Mouse (Mus musculus) telencephalon, adult 2 months (tissue): ENCODE data around the gene Syvn1.

Experiments used
- DNase-seq: peaks from one replicate; pipeline ENCODE4 v3.0.0-alpha.2; 2011; ENCODE audit warnings: low read depth, low spot score

Syvn1 gene

GRCm38 (mm10) chr19:6046294-6047153 is at the start of gene Syvn1:
Gene Syvn1, plus strand, starts transcription at chr19:6046576.
- DNase-seq, result peak; percentile 97

GRCm38 (mm10) chr19:5998180-5998579 is 48.2 kb upstream of the Syvn1 start:
- no peak for DNase-seq

- no peak for DNase-seq
These were observed 46.4 kb upstream of the Syvn1 start for GRCm38 (mm10) chr19:5999969-6000368.

GRCm38 (mm10) chr19:6005541-6005940 is 40.8 kb upstream of the Syvn1 start:
- no peak for DNase-seq

GRCm38 (mm10) chr19:6007013-6007412 is 39.4 kb upstream of the Syvn1 start:
- DNase-seq, result no peak

GRCm38 (mm10) chr19:6009137-6009536 is 37.2 kb upstream of the Syvn1 start:
- DNase-seq, result no peak

GRCm38 (mm10) chr19:6013691-6014090 is 32.7 kb upstream of the Syvn1 start:
- DNase-seq, result no peak

- no peak for DNase-seq
These were observed 31.3 kb upstream of the Syvn1 start for GRCm38 (mm10) chr19:6014991-6015510.

GRCm38 (mm10) chr19:6015511-6016315 is 30.7 kb upstream of the Syvn1 start, which contains the start of gene Capn1:
Gene Capn1, minus strand, starts transcription at chr19:6015897.
- no peak for DNase-seq

GRCm38 (mm10) chr19:6016532-6016931 is 29.8 kb upstream of the Syvn1 start:
- DNase-seq, result no peak

GRCm38 (mm10) chr19:6018142-6019089 is 28.0 kb upstream of the Syvn1 start:
- DNase-seq, result peak; percentile 72

- no peak for DNase-seq
These were observed 26.1 kb upstream of the Syvn1 start for GRCm38 (mm10) chr19:6020276-6020675.

- DNase-seq, result no peak
These were observed 23.3 kb upstream of the Syvn1 start for GRCm38 (mm10) chr19:6023059-6023458.

GRCm38 (mm10) chr19:6023930-6024329 is 22.4 kb upstream of the Syvn1 start:
- no peak for DNase-seq

- DNase-seq, result no peak
These were observed 17.4 kb upstream of the Syvn1 start for GRCm38 (mm10) chr19:6028991-6029390.

- DNase-seq, result no peak
These were observed 16.9 kb upstream of the Syvn1 start for GRCm38 (mm10) chr19:6029426-6029825.

- no peak for DNase-seq
These were observed 15.7 kb upstream of the Syvn1 start for GRCm38 (mm10) chr19:6030520-6031280.

- no peak for DNase-seq
These were observed 10.3 kb upstream of the Syvn1 start for GRCm38 (mm10) chr19:6035966-6036585.

- DNase-seq, result no peak
These were observed 8.7 kb upstream of the Syvn1 start for GRCm38 (mm10) chr19:6037695-6038094.

GRCm38 (mm10) chr19:6038326-6038725 is 8.1 kb upstream of the Syvn1 start:
- DNase-seq, result no peak
